Mouse (Mus musculus) lung, adult 18-20 months (tissue): ENCODE results near the gene Sh3pxd2a.

Experiments used
- DNase-seq, 2 experiments: peaks; one replicate each; pipeline ENCODE4 v3.0.0; 2022; ENCODE audit warnings: mixed read lengths in 2 of 2

The Sh3pxd2a gene

GRCm38 (mm10) chr19:47228725-47229252 is 235.4 kb downstream of the Sh3pxd2a start:
- peak; percentile 58 to 66 for DNase-seq

GRCm38 (mm10) chr19:47225791-47226190 is 238.4 kb downstream of the Sh3pxd2a start:
- DNase-seq = no peak

- peak; percentile 38 to 53 for DNase-seq
Measured at GRCm38 (mm10) chr19:47224743-47225142, 239.5 kb downstream of the Sh3pxd2a start.

GRCm38 (mm10) chr19:47222841-47223557 is 241.2 kb downstream of the Sh3pxd2a start:
- DNase-seq = no peak

- no peak for DNase-seq
Measured at GRCm38 (mm10) chr19:47222154-47222840, 241.9 kb downstream of the Sh3pxd2a start.

- DNase-seq = no peak
Measured at GRCm38 (mm10) chr19:47221500-47222153, 242.6 kb downstream of the Sh3pxd2a start.

GRCm38 (mm10) chr19:47221006-47221405 is 243.2 kb downstream of the Sh3pxd2a start:
- no peak for DNase-seq

- DNase-seq = no peak
Measured at GRCm38 (mm10) chr19:47220232-47220631, 244.0 kb downstream of the Sh3pxd2a start.

- peak in 1 of 2 experiments; percentile 25 for DNase-seq
Measured at GRCm38 (mm10) chr19:47219622-47220021, 244.6 kb downstream of the Sh3pxd2a start.

- DNase-seq = no peak
Measured at GRCm38 (mm10) chr19:47216766-47217165, 247.4 kb downstream of the Sh3pxd2a start.

GRCm38 (mm10) chr19:47213470-47213869 is 250.7 kb downstream of the Sh3pxd2a start:
- DNase-seq = no peak

- no peak for DNase-seq
Measured at GRCm38 (mm10) chr19:47212401-47212800, 251.8 kb downstream of the Sh3pxd2a start.

GRCm38 (mm10) chr19:47211609-47212312 is 252.4 kb downstream of the Sh3pxd2a start:
- no peak for DNase-seq

- DNase-seq = no peak
Measured at GRCm38 (mm10) chr19:47210432-47210831, 253.8 kb downstream of the Sh3pxd2a start.
